Mouse (Mus musculus) neural tube, embryonic 14.5 days (tissue): ENCODE results near the gene Fhl3. TPM values are rescaled to one million over a fixed set of nuclear protein-coding genes. Genes with fewer than 3 reads are reported as not detected.

Source experiments
- ATAC-seq: fragments of 200-750 bp; cut with Nextera tagmentation; 2 replicates; pipeline ENCODE4 v1.8.0; 2017; ENCODE audit warnings: low read depth, mild to moderate bottlenecking, moderate TSS enrichment, moderate library complexity
- H3K27ac ChIP-seq: fragments of 300-500 bp; sonication (generic); 2 replicates; pipeline ENCODE4 v1.5.1; 2014; ENCODE audit warnings: low read depth, mild to moderate bottlenecking, control low read depth, low read length, moderate library complexity, mixed read lengths
- H3K27me3 ChIP-seq: fragments of 300-500 bp; sonication (generic); 2 replicates; pipeline ENCODE4 v1.6.1; 2014; ENCODE audit warnings: low read length; ENCODE audit not compliant: control insufficient read depth, insufficient read depth
- H3K36me3 ChIP-seq: fragments of 300-500 bp; sonication (generic); 2 replicates; pipeline ENCODE4 v1.6.1; 2014; ENCODE audit warnings: low read length, mixed read lengths; ENCODE audit not compliant: control insufficient read depth, insufficient read depth
- H3K4me1 ChIP-seq: fragments of 300-500 bp; sonication (generic); 2 replicates; pipeline ENCODE4 v1.6.1; 2014; ENCODE audit warnings: low read length; ENCODE audit not compliant: control insufficient read depth, insufficient read depth
- H3K4me2 ChIP-seq: fragments of 300-500 bp; sonication (generic); 2 replicates; pipeline ENCODE4 v1.6.1; 2014; ENCODE audit warnings: mild to moderate bottlenecking, low read depth, low read length, control low read depth
- H3K4me3 ChIP-seq: fragments of 300-500 bp; sonication (generic); 2 replicates; pipeline ENCODE4 v1.5.1; 2014; ENCODE audit warnings: low read depth, low read length, control low read depth, mixed read lengths
- H3K9ac ChIP-seq: fragments of 300-500 bp; sonication (generic); replicated peaks from 2 replicates; pipeline ENCODE4 v1.6.1; 2014; ENCODE audit warnings: low read depth, mild to moderate bottlenecking, control low read depth, low read length, mixed read lengths
- H3K9me3 ChIP-seq: fragments of 300-500 bp; sonication (generic); 2 replicates; pipeline ENCODE4 v1.6.1; 2016; ENCODE audit warnings: low read length; ENCODE audit not compliant: control insufficient read depth
- WGBS: fragments of 180-500 bp; shearing (Covaris S2); extraction: QIAGEN DNeasy Blood & Tissue Kit; methylation state at CpG from one replicate; pipeline ENCODE4 v1.1.7; 2014; 5-methylcytosine and 5-hydroxymethylcytosine counted together
- polyA plus RNA-seq: library from polyadenylated mRNA; unstranded; fragments of >200 nt; fragmentation: Nextera tagmentation; extraction: Ambion mirVana; gene quantifications from 2 replicates; pipeline ENCODE4 v1.2.1, GENCODE M21; 2014

Gene Fhl3
- polyA plus RNA-seq: 0.60 and 1.5 TPM in 2 replicates

- 0% methylated on average over 22 of the region's 59 CpGs for whole genome bisulfite sequencing
- peak; percentile 35; the same call in 1 of the 2 replicates for ATAC-seq
- no peaks in the 10 kb centered on the region for H3K36me3 ChIP-seq
- peak within 1 kb of the TSS; percentile 89 for H3K4me2 ChIP-seq
- H3K27ac ChIP-seq: 0 out of 2 replicates have a peak within 1 kb of the TSS, but pooled peaks have one; percentile 22
- no peaks in the 10 kb centered on the region for H3K9me3 ChIP-seq
- peak within 1 kb of the TSS; percentile 47 for H3K4me3 ChIP-seq
- H3K9ac ChIP-seq: peak within 1 kb of the TSS; percentile 47
- peaks cover 8% of the 10 kb centered on the region; the same call in 1 of the 2 replicates for H3K27me3 ChIP-seq
- H3K4me1 ChIP-seq: peaks cover 14% of the 10 kb centered on the region
Measured at GRCm38 (mm10) chr4:124700248-124700971, at the start of gene Fhl3. Gene Fhl3 (plus strand): TSS chr4:124700701.

DNA sequence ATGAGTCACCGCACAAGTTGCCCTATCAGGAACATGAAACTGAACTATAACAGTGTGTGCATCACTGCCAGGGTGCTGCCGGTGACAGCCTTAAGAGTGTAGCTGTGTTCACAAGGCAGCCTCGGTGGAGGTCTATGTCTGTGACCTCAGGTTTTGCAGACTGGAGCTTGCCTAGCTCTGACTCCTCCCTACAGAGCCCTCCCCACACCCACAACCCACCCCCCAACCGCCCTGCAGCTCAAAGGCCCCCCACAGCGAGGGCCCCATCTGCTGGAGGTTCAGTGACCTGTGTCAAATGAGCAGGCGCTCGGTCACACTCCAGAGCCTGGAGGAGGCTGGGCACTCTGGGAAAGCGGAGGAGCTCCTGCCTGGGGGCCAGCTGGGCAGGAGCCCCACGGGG is 47.6 kb upstream of the Fhl3 start:
- 2% methylated on average over 9 of the region's 9 CpGs for WGBS
- H3K9ac ChIP-seq: no peak overlapping the region
- H3K4me2 ChIP-seq: no peak overlapping the region
- H3K4me3 ChIP-seq: no peak overlapping the region
- peaks cover 12% of the 10 kb centered on the region for H3K4me1 ChIP-seq
- H3K27me3 ChIP-seq: peaks cover 31% of the 10 kb centered on the region
- no peak overlapping the region for H3K27ac ChIP-seq
- H3K36me3 ChIP-seq: no peaks in the 10 kb centered on the region
- no peaks in the 10 kb centered on the region for H3K9me3 ChIP-seq
- no peak for ATAC-seq

DNA sequence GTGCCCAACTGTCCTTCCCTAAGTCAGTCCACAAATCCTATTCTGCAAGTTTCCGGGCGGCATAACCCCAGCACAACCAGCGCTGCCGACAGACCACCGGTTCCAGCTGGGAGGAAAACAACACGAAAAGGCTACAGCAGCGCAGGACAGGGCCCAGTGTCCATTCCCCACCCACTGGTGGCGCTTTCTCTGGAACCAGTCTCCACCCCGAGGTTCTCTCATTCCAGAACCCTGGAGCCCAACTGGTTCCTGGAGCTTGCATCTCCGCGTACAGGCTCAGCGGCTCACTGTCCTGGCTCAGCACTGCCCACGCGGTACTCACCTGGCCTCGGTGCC is 44.0 kb upstream of the Fhl3 start, which contains the start of gene Pou3f1:
Pou3f1 (plus strand) TSS at position 290 of the 336 bp plus-strand sequence.
- peak within 1 kb of the TSS; percentile 10; the same call in 1 of the 2 replicates for H3K27ac ChIP-seq
- H3K27me3 ChIP-seq: peaks cover 54% of the 10 kb centered on the region
- WGBS: 2% methylated on average over 15 of the region's 15 CpGs
- H3K4me3 ChIP-seq: peak within 1 kb of the TSS; percentile 46
- peak within 1 kb of the TSS; percentile 48 for H3K9ac ChIP-seq
- H3K9me3 ChIP-seq: no peaks in the 10 kb centered on the region
- no peaks in the 10 kb centered on the region for H3K36me3 ChIP-seq
- H3K4me2 ChIP-seq: peak within 1 kb of the TSS; percentile 87
- H3K4me1 ChIP-seq: peaks cover 16% of the 10 kb centered on the region
- ATAC-seq: no peak

DNA sequence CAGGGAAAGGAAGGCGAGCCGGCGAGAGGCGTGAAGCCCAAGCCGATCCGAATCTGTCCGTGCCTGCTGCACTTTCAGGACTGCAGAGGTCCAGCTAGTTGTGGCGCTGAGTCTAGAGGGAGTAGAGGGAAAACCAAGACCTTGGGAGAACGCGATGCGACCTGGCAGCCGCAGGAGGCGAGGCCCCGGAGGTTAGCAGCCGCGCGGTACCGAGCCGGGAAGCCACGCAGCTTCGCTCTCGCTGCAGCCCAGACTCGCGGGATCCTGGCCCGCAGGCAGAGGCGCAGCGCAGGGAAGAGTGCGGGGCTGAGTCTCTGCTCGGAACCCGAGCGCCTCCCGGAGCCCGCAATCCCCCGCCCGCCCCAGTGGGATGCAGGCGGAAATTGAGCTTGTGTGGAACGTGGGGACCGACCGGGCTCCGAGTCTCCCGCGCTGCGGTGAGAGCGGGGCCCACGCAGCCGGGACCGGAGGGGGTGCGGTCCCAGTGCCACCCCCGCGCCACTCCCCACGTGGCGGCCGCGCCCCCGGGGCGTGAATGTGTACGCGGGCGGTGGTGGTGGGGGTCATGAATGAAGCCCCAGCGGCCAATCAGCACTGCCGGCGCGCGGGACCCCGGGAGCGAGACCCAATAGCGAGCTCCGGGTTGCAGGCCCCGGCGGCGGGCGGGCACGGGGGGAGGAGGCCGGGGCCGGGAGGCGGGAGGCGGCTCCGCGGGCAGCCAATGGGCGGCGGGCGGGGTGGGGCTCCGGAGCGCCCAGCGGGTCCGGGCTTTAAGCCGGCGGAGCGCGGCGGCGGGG is 43.4 kb upstream of the Fhl3 start:
- Histone ChIP-seq H3K9ac (peak overlapping the region; percentile 48), H3K27ac (peak overlapping the region; percentile 10; the same call in 1 of the 2 replicates), H3K4me3 (peak overlapping the region; percentile 46), H3K9me3 (no peaks in the 10 kb centered on the region), H3K4me2 (peak overlapping the region; percentile 87), H3K27me3 (peaks cover 59% of the 10 kb centered on the region), H3K4me1 (peaks cover 16% of the 10 kb centered on the region), H3K36me3 (no peaks in the 10 kb centered on the region)
- peak; percentile 94 for ATAC-seq
- WGBS: under 1% methylated on average over 63 of the region's 92 CpGs

- peak; percentile 28; the same call in 1 of the 2 replicates for ATAC-seq
- peaks cover 66% of the 10 kb centered on the region for H3K27me3 ChIP-seq
- peak overlapping the region; percentile 43 for H3K9ac ChIP-seq
- peak overlapping the region; percentile 46 for H3K4me3 ChIP-seq
- H3K36me3 ChIP-seq: no peaks in the 10 kb centered on the region
- no peak overlapping the region for H3K27ac ChIP-seq
- no peaks in the 10 kb centered on the region for H3K9me3 ChIP-seq
- peak overlapping the region; percentile 87 for H3K4me2 ChIP-seq
- peaks cover 15% of the 10 kb centered on the region for H3K4me1 ChIP-seq
- under 1% methylated on average over 29 of the region's 61 CpGs for WGBS
Measured at GRCm38 (mm10) chr4:124657781-124658180, 42.7 kb upstream of the Fhl3 start.

DNA sequence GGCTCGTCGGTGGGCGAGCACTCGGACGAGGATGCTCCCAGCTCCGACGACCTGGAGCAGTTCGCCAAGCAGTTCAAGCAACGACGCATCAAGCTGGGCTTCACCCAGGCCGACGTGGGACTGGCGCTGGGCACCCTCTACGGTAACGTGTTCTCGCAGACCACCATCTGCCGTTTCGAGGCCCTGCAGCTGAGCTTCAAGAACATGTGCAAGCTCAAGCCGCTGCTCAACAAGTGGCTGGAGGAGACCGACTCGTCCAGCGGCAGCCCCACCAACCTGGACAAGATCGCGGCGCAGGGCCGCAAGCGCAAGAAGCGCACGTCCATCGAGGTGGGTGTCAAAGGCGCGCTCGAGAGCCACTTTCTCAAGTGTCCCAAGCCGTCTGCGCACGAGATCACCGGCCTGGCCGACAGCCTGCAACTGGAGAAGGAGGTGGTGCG is 42.1 kb upstream of the Fhl3 start:
- H3K36me3 ChIP-seq: no peaks in the 10 kb centered on the region
- H3K4me2 ChIP-seq: peak overlapping the region; percentile 87
- no peak for ATAC-seq
- no peak overlapping the region for H3K27ac ChIP-seq
- WGBS: under 1% methylated on average over 39 of the region's 39 CpGs
- peak overlapping the region; percentile 46 for H3K4me3 ChIP-seq
- H3K9me3 ChIP-seq: no peaks in the 10 kb centered on the region
- peaks cover 11% of the 10 kb centered on the region for H3K4me1 ChIP-seq
- peaks cover 69% of the 10 kb centered on the region for H3K27me3 ChIP-seq
- H3K9ac ChIP-seq: peak overlapping the region; percentile 43; the same call in 1 of the 2 replicates

DNA sequence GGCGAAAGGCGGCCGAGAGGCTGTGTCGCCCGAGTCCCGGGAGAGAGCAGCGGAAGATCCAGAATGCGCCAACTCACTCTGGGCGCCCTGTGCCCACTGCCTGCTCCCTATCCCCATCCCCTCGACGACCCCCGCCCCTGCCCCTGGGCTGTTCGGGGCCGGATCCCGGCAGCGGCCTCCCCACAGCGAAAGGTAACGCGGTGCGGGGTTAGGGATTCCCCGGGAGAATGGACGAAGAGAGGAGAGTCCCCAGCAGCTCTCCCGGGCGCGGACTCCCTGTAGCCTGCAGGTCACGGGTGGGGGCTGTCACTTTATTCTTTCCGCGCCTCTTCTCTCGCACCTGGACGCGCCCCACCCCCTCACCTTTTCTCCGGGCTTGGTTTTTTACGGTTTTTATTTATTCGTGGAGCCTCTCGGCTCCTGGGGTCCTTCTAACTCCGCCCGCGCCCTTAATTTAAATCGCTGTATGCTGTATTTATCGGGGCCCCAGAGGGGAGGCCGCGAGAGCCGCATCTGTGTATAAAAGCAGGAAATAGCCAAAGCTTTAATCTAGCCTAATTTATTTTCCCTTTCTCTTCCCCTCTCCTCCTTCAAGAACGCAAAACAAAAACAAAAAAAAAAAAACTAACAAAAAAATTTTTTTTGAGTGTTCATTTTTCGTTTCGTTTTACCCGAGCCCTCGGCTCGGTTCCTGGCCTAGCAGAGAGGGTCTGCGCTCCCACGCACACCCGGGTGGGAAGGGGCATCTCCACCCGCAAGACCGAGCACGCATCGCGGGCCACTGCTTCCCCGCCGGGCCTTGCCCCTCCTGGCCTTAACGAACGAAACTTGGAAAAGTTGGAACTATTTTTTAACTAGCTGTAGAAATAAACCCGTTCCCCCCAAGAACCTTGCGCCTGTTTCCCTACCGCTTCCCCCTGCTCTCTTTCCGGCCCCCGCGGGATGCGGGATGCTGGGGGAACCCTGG is 41.0 kb upstream of the Fhl3 start:
- Histone ChIP-seq H3K36me3 (no peaks in the 10 kb centered on the region), H3K27me3 (peaks cover 58% of the 10 kb centered on the region), H3K4me2 (peak overlapping the region; percentile 87), H3K4me1 (peaks cover 11% of the 10 kb centered on the region), H3K27ac (no peak overlapping the region), H3K9me3 (no peaks in the 10 kb centered on the region), H3K4me3 (peak overlapping the region; percentile 46), H3K9ac (no peak overlapping the region; the same call in 1 of the 2 replicates)
- WGBS: under 1% methylated on average over 63 of the region's 68 CpGs
- ATAC-seq: no peak

- WGBS: 61% methylated on average over 3 of the region's 3 CpGs
- no peaks in the 10 kb centered on the region for H3K36me3 ChIP-seq
- H3K27ac ChIP-seq: no peak overlapping the region
- H3K4me1 ChIP-seq: peaks cover 11% of the 10 kb centered on the region
- H3K9me3 ChIP-seq: no peaks in the 10 kb centered on the region
- ATAC-seq: no peak
- no peak overlapping the region for H3K9ac ChIP-seq
- H3K4me3 ChIP-seq: peak overlapping the region; percentile 13; the same call in 1 of the 2 replicates
- peak overlapping the region; percentile 24 for H3K4me2 ChIP-seq
- H3K27me3 ChIP-seq: peaks cover 50% of the 10 kb centered on the region
Measured at GRCm38 (mm10) chr4:124660603-124661002, 39.9 kb upstream of the Fhl3 start.
